Mouse (Mus musculus) kidney, embryonic 16.5 days (tissue): Measurements from ENCODE around the gene Nutm1. TPM values are rescaled to one million over a fixed set of nuclear protein-coding genes. Genes with fewer than 3 reads are reported as not detected.
"Not testable (repeated sequence)": the region's sequence is repeated elsewhere in the genome, so short reads cannot be mapped to it uniquely, and the experiment has no call there.

Source experiments
- ATAC-seq: fragments of 200-750 bp; cut with Nextera tagmentation; 2 replicates; pipeline ENCODE4 v1.8.0; 2017; ENCODE audit warnings: moderate TSS enrichment; ENCODE audit not compliant: low FRiP score, low TSS enrichment
- H3K27ac ChIP-seq: fragments of 300-500 bp; sonication (generic); 2 replicates; pipeline ENCODE4 v1.5.1; 2014; ENCODE audit warnings: low read length
- H3K27me3 ChIP-seq: fragments of 300-500 bp; sonication (generic); 2 replicates; pipeline ENCODE4 v1.6.1; 2014; ENCODE audit warnings: low read length, control low read depth, mixed read lengths; ENCODE audit not compliant: insufficient read depth
- H3K36me3 ChIP-seq: fragments of 300-500 bp; sonication (generic); 2 replicates; pipeline ENCODE4 v1.6.1; 2014; ENCODE audit warnings: low read length, control low read depth, mixed read lengths; ENCODE audit not compliant: insufficient read depth
- H3K4me1 ChIP-seq: fragments of 300-500 bp; sonication (generic); 2 replicates; pipeline ENCODE4 v1.6.1; 2014; ENCODE audit warnings: low read length, control low read depth, mixed read lengths; ENCODE audit not compliant: insufficient read depth
- H3K4me2 ChIP-seq: fragments of 300-500 bp; sonication (generic); replicated peaks from 2 replicates; pipeline ENCODE4 v1.6.1; 2014; ENCODE audit warnings: low read depth, low read length
- H3K4me3 ChIP-seq: fragments of 300-500 bp; sonication (generic); 2 replicates; pipeline ENCODE4 v1.5.1; 2014; ENCODE audit warnings: mild to moderate bottlenecking, low read length
- H3K9ac ChIP-seq: fragments of 300-500 bp; sonication (generic); replicated peaks from 2 replicates; pipeline ENCODE4 v1.6.1; 2014; ENCODE audit warnings: low read length
- H3K9me3 ChIP-seq: fragments of 300-500 bp; sonication (generic); 2 replicates; pipeline ENCODE4 v1.6.1; 2016; ENCODE audit warnings: low read length, control low read depth
- WGBS: fragments of 180-500 bp; shearing (Covaris S2); extraction: QIAGEN DNeasy Blood & Tissue Kit; methylation state at CpG from one replicate; pipeline ENCODE4 v1.1.7; 2014; 5-methylcytosine and 5-hydroxymethylcytosine counted together
- polyA plus RNA-seq: library from polyadenylated mRNA; unstranded; fragments of >200 nt; fragmentation: Nextera tagmentation; extraction: Ambion mirVana; gene quantifications from 2 replicates; pipeline ENCODE4 v1.2.1, GENCODE M21; 2015

The Nutm1 gene
- 0.04 and 0.05 TPM in 2 replicates for polyA plus RNA-seq

DNA sequence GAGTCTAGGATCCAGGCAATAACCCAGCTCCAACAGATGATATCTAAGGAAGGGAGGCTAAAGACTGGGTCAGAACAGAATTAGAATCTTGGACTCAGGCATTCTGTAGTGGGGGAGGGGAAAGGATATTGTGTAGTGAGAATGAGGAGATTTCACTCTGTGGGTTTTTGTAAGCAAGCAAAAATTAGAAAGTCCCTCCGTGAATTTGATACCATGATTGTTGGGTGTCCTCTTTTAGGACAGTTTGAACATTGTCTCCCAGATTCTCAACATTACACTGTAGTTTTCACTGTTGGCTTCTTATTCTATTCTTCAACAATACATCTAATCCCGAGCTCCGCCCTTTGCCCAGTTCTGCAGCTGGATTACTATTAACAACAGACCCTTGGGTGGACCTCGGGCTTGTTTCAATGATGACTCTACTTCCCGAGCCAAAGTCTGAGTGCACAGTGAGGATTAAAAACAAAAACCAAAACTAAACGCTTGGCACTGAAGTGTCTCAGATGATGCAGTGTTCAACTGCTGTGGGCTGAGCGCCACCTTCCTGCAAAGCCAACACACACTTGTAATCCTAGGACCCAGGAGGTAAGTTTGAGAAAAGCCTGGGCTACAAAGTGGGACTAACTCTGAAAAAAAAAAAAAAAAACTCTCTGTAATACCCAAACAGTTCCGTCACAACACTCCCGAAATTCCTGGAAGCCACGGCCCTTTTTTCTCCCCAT, at the start of gene Nutm1:
TSS of gene Nutm1 (minus strand) at position 51 of the 722 bp plus-strand sequence.
- Histone ChIP-seq H3K4me1 (peaks cover 15% of the 10 kb centered on the region), H3K27ac (no peak within 1 kb of the TSS), H3K27me3 (no peaks in the 10 kb centered on the region), H3K9ac (no peak within 1 kb of the TSS), H3K36me3 (no peaks in the 10 kb centered on the region), H3K4me3 (no peak within 1 kb of the TSS), H3K4me2 (no peak within 1 kb of the TSS), H3K9me3 (no peaks in the 10 kb centered on the region)
- 73% methylated on average over 10 of the region's 10 CpGs for WGBS
- ATAC-seq: no peak

DNA sequence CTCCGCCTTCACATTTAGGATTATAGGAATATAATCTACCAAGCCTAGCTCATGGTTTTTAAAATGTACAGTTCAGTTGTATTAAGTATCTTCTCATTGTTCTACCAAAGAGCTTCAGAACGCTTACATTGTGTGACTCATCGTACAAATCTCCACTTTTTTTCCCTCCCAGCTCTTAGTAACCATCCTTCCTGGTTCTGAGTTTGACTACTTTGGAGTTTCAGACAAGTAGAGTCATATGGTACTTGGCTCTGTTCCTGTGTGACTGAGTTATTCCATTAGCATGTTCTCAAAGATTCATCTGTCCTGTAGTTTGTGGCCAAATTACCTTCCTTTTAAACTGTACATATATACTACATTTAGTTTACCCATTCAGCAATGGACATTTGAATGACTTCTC, 49.6 kb upstream of the Nutm1 start:
- no peaks in the 10 kb centered on the region for H3K27me3 ChIP-seq
- no peak for ATAC-seq
- no peak overlapping the region for H3K4me3 ChIP-seq
- no peaks in the 10 kb centered on the region for H3K4me1 ChIP-seq
- WGBS: 80% methylated on average over 3 of the region's 3 CpGs
- no peak overlapping the region for H3K9ac ChIP-seq
- H3K9me3 ChIP-seq: no peaks in the 10 kb centered on the region
- no peaks in the 10 kb centered on the region for H3K36me3 ChIP-seq
- no peak overlapping the region for H3K4me2 ChIP-seq
- no peak overlapping the region for H3K27ac ChIP-seq

DNA sequence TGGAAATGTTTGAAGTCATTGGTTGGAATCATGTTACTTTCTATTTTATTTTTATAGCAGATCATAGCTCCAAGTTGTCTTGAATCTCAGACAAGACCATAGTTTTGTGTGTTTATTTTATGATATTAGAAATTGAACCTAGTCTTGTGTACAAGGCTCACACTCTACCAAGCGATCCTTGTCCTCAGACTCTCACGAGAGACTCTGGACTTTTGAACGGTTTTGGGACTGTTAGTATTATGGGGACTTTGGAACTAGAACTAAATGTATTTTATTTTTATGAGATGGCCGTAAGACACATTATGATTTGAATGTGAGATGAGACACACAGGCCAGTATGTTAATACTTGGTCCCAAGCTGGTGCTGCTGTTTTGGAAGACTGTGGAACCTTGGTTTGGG, 39.1 kb upstream of the Nutm1 start:
- no peak for ATAC-seq

DNA sequence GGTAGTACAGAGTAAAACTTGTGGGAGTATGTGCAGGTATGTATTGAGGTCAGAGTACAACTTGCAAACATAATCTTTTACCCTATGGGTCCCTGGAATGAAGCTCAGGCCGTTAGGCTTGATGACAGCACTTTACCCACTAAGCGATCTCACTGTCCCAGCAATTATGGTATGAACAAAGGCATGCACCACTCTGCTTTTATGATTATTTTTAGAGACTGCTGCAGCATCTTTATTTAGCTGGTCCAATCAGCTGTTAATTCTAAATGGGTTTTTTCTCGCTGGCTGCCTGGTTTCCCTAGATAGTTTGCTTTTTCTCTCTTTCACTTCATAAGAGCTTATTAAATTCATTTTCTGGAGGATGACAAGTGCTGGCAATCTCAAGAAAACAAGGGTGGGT, 37.1 kb upstream of the Nutm1 start:
- Histone ChIP-seq H3K4me3 (no peak overlapping the region), H3K4me2 (no peak overlapping the region), H3K27me3 (no peaks in the 10 kb centered on the region), H3K9ac (no peak overlapping the region), H3K9me3 (no peaks in the 10 kb centered on the region), H3K36me3 (no peaks in the 10 kb centered on the region), H3K27ac (no peak overlapping the region), H3K4me1 (no peaks in the 10 kb centered on the region)
- ATAC-seq: no peak
- 82% methylated on average over 3 of the region's 3 CpGs for WGBS

More for the DNA sequence above, 39.1 kb upstream of the Nutm1 start:
- no peak overlapping the region for H3K4me2 ChIP-seq
- H3K36me3 ChIP-seq: no peaks in the 10 kb centered on the region
- 89% methylated on average over 4 of the region's 4 CpGs for WGBS
- no peak overlapping the region for H3K4me3 ChIP-seq
- H3K27ac ChIP-seq: no peak overlapping the region
- no peaks in the 10 kb centered on the region for H3K9me3 ChIP-seq
- no peaks in the 10 kb centered on the region for H3K4me1 ChIP-seq
- H3K27me3 ChIP-seq: no peaks in the 10 kb centered on the region
- H3K9ac ChIP-seq: no peak overlapping the region

DNA sequence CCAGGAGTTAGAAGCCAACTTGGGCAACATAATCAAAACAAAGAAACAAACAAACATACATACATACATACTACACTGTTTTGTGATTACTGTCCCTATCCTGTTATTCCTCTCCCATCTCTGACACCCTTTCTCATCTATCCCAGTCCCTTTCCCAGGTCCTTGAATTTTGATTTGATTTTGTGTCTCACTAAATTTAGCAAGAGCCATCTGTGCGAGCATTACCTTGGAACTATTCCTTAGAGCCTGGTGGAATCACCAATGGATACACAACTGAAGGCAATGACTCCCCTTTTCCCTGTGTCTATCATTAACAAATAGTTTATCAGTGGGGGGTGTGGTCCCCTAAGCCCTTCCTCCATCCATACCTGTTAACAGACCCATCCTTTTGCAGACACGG, 33.7 kb upstream of the Nutm1 start:
- H3K27ac ChIP-seq: no peak overlapping the region
- H3K4me2 ChIP-seq: no peak overlapping the region
- H3K4me1 ChIP-seq: no peaks in the 10 kb centered on the region
- H3K9ac ChIP-seq: no peak overlapping the region
- no peak for ATAC-seq
- no peak overlapping the region for H3K4me3 ChIP-seq
- no peaks in the 10 kb centered on the region for H3K9me3 ChIP-seq
- H3K36me3 ChIP-seq: no peaks in the 10 kb centered on the region
- WGBS: 85% methylated on average over 2 of the region's 2 CpGs
- H3K27me3 ChIP-seq: no peaks in the 10 kb centered on the region

DNA sequence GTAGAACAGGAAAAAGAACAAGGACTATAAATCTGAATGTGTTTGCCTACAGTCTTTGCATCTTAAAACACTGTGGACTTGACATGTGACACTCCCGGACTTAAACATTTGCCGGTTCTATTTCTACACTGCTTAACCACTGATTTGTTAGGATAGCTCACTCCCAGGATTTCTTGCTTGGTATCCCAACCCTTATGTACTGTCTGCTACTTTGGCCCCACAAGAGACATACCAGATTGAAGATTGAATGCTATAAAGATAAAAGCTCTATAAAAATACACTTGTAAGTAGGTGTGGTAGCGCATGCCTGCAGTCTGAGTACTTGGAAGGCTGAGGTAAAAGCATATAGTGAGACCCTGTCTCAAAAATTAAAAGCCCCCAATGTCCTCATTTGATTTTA, 30.4 kb upstream of the Nutm1 start:
- ATAC-seq: no peak
- no peaks in the 10 kb centered on the region for H3K27me3 ChIP-seq
- H3K4me1 ChIP-seq: no peaks in the 10 kb centered on the region
- no peak overlapping the region for H3K27ac ChIP-seq
- no peak overlapping the region for H3K4me3 ChIP-seq
- H3K36me3 ChIP-seq: no peaks in the 10 kb centered on the region
- WGBS: 89% methylated on average over 3 of the region's 3 CpGs
- H3K9me3 ChIP-seq: no peaks in the 10 kb centered on the region
- no peak overlapping the region for H3K4me2 ChIP-seq
- H3K9ac ChIP-seq: no peak overlapping the region

DNA sequence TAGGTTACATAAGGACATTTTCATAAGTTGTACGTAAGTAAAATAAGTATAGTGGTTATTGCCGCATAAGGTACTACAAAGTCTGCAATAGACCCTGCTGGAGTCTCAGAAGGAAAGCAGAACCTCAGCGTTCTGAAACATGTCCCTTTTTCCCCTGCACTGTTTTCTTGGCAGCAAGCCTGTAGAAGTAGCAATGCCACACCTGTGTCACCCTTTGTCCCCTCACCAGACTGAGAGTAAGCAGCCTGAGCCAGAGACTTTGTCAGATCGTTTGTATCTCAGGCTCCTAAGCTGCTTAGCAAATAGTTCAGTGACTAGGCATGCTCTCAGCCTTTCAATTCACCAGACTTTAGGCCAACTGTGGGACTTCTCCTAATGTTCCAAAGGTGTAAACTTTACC, 28.0 kb upstream of the Nutm1 start:
- H3K27ac ChIP-seq: no peak overlapping the region
- WGBS: 67% methylated on average over 4 of the region's 4 CpGs

DNA sequence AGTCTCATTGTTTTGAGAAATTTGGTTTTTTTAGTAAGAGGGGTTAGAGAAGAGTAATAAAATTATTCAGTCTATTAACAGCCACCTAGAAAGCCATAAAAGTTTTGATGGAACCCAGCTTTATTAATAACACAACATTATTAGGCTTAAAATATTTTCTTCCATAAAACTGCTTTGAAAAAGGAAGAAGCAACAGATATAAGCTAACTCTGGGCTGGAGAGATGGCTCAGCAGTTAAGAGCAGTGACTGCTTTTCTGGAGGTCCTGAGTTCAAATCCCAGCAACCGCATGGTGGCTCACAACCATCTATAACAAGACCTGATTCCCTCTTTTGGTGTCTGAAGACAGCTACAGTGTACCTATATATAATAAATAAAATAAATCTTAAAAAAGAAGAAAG, 27.0 kb upstream of the Nutm1 start:
- H3K9ac ChIP-seq, H3K4me2 ChIP-seq, H3K36me3 ChIP-seq, H3K27ac ChIP-seq, H3K4me3 ChIP-seq, ATAC-seq, H3K27me3 ChIP-seq, H3K4me1 ChIP-seq, H3K9me3 ChIP-seq: not testable (repeated sequence)
- WGBS: 88% methylated on average over 1 of the region's 1 CpGs

More for the DNA sequence above, 28.0 kb upstream of the Nutm1 start:
- no peak for ATAC-seq
- Histone ChIP-seq H3K9ac (no peak overlapping the region), H3K9me3 (no peaks in the 10 kb centered on the region), H3K4me1 (0 out of 2 replicates have a peak, but pooled peaks cover 5% of the 10 kb centered on the region), H3K27me3 (no peaks in the 10 kb centered on the region), H3K4me2 (no peak overlapping the region), H3K4me3 (no peak overlapping the region), H3K36me3 (no peaks in the 10 kb centered on the region)

DNA sequence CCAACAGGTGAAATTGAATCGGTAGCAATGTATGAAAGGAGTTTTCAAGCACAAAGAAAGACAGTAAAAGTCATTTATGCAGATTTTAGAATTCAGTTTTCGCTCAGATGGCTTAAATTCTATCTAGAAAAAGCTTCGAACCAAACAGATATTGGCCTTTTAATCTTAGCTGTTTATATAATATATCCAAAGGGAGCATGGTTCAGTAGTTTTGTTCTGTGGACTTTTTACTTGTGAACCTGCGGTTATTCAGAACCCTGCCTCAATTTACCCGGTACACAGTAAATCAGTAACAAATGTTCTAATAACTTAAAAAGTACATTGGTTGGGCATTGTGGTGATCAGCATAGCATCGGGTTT, 25.9 kb upstream of the Nutm1 start:
- Histone ChIP-seq H3K27ac (no peak overlapping the region), H3K36me3 (no peaks in the 10 kb centered on the region), H3K9me3 (no peaks in the 10 kb centered on the region), H3K4me2 (peak overlapping the region; percentile 98), H3K27me3 (no peaks in the 10 kb centered on the region), H3K4me1 (0 out of 2 replicates have a peak, but pooled peaks cover 5% of the 10 kb centered on the region), H3K4me3 (peak overlapping the region; percentile 69), H3K9ac (no peak overlapping the region; the same call in 1 of the 2 replicates)
- no peak for ATAC-seq
- 53% methylated on average over 6 of the region's 6 CpGs for WGBS

DNA sequence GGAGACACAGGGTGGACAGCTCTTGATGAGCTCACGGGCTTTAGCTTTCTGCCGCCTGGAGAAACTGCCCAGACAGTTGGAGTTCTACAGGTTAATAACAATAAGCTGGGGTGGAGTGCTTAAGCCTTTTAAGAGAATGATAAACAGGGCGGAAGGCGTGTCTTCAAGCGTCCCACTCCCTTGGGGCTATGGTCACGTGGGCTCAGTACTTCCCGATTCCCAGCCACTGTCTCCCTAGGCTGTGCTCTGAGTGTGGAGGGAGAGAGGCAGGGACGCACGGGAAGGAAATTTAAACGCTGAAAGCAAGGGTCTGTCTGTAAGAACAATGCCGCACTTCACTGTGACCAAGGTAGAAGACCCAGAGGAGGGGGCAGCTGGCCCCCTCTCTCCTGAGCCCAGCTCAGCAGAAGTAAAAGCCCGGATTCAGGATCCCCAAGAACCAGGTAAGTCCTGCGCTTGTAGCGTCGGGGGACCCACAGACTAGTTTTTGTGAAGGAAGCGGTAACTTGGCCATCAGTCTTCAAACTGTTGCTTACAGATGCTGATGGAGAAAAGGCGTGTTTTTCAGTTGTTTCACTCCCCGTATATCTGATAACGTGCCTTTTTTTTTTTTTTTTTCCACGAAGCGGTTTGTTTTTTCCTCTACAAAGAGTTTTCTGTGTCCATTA, 25.4 kb upstream of the Nutm1 start:
- under 1% methylated on average over 21 of the region's 21 CpGs for WGBS
- H3K4me2 ChIP-seq: peak overlapping the region; percentile 98
- H3K9ac ChIP-seq: peak overlapping the region; percentile 78
- peak; percentile 98 for ATAC-seq
- peak overlapping the region; percentile 68; the same call in 1 of the 2 replicates for H3K27ac ChIP-seq
- H3K36me3 ChIP-seq: no peaks in the 10 kb centered on the region
- 0 out of 2 replicates have a peak, but pooled peaks cover 5% of the 10 kb centered on the region for H3K4me1 ChIP-seq
- no peaks in the 10 kb centered on the region for H3K27me3 ChIP-seq
- no peaks in the 10 kb centered on the region for H3K9me3 ChIP-seq
- H3K4me3 ChIP-seq: peak overlapping the region; percentile 69
